ENCODE assay signal across 12 mouse cellular contexts in genomic region chr5:131774792-131775191, GRCm38 (mm10).
DNase-seq lines count a peak whose midpoint lies in the region; ATAC-seq lines count a peak whose summit lies in the region.
"Had no signal": no experiment of that assay in that cellular context is flagged by ENCODE, and none has a peak within 500 bp of the region (broad histone marks: within the 10 kb centered on the region; RNA-seq: fewer than 3 reads in every experiment).

No protein-coding gene starts in this region.

- no peaks in the 10 kb centered on the region for H3K9me3 ChIP-seq in neural tube, embryonic 11.5 days (ENCODE audit: control insufficient read depth, low read length)
- no peaks in the 10 kb centered on the region; the same call in 1 of the 2 replicates for H3K9me3 ChIP-seq in limb, embryonic 12.5 days

- peak; percentile 63 for DNase-seq in heart, adult 11 months
- no peak for DNase-seq in heart, adult 8-10 months (ENCODE audit: low spot score)
- no peak for DNase-seq in neural tube, embryonic 11.5 days (ENCODE audit: low spot score)
- DNase-seq in neural tube, embryonic 10.5 days (ENCODE audit: extremely low spot score, low spot score): no peak
- DNase-seq in embryo, embryonic 10.5 days (ENCODE audit: low spot score): no peak
- no peak for DNase-seq in right cerebral cortex, postnatal 25 days
- DNase-seq: adrenal gland, postnatal 36 days; gastrocnemius, postnatal 36 days; lung, adult 2 months; right cerebral cortex, postnatal 14 days had no signal

- peak; percentile 38; the same call in 1 of the 2 replicates for ATAC-seq in neural tube, embryonic 11.5 days (ENCODE audit: insufficient read depth, low FRiP score, low TSS enrichment)
- peak; percentile 16; the same call in 1 of the 2 replicates for ATAC-seq in limb, embryonic 12.5 days (ENCODE audit: insufficient number of reproducible peaks, insufficient read depth, low FRiP score, low TSS enrichment, low read depth)
- no peak for ATAC-seq in inflammation-experienced regulatory T-cells, adult 6 months

- H3K27me3 ChIP-seq in neural tube, embryonic 11.5 days (ENCODE audit: control insufficient read depth, insufficient read depth, low read length): no peaks in the 10 kb centered on the region
- H3K27me3 ChIP-seq in limb, embryonic 12.5 days: peaks cover 7% of the 10 kb centered on the region

- H3K27ac ChIP-seq in neural tube, embryonic 11.5 days (ENCODE audit: low read depth, low read length): no peak overlapping the region
- H3K27ac ChIP-seq in limb, embryonic 12.5 days: peak overlapping the region; percentile 86

- H3K9ac ChIP-seq in neural tube, embryonic 11.5 days (ENCODE audit: low read length): no peak overlapping the region
- H3K9ac ChIP-seq in limb, embryonic 12.5 days (replicated peaks): no peak overlapping the region

- 62% methylated on average over 6 of the region's 6 CpGs for WGBS in neural tube, embryonic 11.5 days
- 31% methylated on average over 6 of the region's 6 CpGs for WGBS in limb, embryonic 12.5 days

- H3K4me2 ChIP-seq in neural tube, embryonic 11.5 days (ENCODE audit: low read depth): no peak overlapping the region
- peak overlapping the region; percentile 47 for H3K4me2 ChIP-seq in limb, embryonic 12.5 days

- H3K4me1 ChIP-seq in neural tube, embryonic 11.5 days (ENCODE audit: control insufficient read depth, insufficient read depth, low read length): peaks cover 12% of the 10 kb centered on the region
- H3K4me1 ChIP-seq in limb, embryonic 12.5 days (replicated peaks): peaks cover 36% of the 10 kb centered on the region

- H3K4me3 ChIP-seq in neural tube, embryonic 11.5 days (ENCODE audit: low read depth, low read length): no peak overlapping the region
- no peak overlapping the region for H3K4me3 ChIP-seq in limb, embryonic 12.5 days (replicated peaks)

- no peaks in the 10 kb centered on the region for H3K36me3 ChIP-seq in neural tube, embryonic 11.5 days (ENCODE audit: control insufficient read depth, insufficient read depth, low read length)
- no peaks in the 10 kb centered on the region for H3K36me3 ChIP-seq in limb, embryonic 12.5 days
